Mouse (Mus musculus): ENCODE measurements around the gene Cradd.

Gene Cradd

GRCm38 (mm10) chr10:95268366-95268765, 55.6 kb downstream of the Cradd start:
- DNase-seq: no peak

GRCm38 (mm10) chr10:95266983-95267382, 57.0 kb downstream of the Cradd start:
- no peak for DNase-seq

- no peak for DNase-seq
These were observed 57.7 kb downstream of the Cradd start for GRCm38 (mm10) chr10:95266041-95266762.

GRCm38 (mm10) chr10:95265576-95265975, 58.4 kb downstream of the Cradd start:
- no peak for DNase-seq

- DNase-seq: peak in 1 of 2 experiments; percentile 41
These were observed 59.2 kb downstream of the Cradd start for GRCm38 (mm10) chr10:95264485-95265321.

- no peak for DNase-seq
These were observed 61.5 kb downstream of the Cradd start for GRCm38 (mm10) chr10:95262388-95262787.

- no peak for DNase-seq
These were observed 62.7 kb downstream of the Cradd start for GRCm38 (mm10) chr10:95261279-95261678.

- DNase-seq: no peak
These were observed 63.5 kb downstream of the Cradd start for GRCm38 (mm10) chr10:95260420-95260819.

GRCm38 (mm10) chr10:95258471-95259155, 65.3 kb downstream of the Cradd start:
- no peak for DNase-seq

- no peak for DNase-seq
These were observed 66.0 kb downstream of the Cradd start for GRCm38 (mm10) chr10:95257979-95258378.

- no peak for DNase-seq
These were observed 67.8 kb downstream of the Cradd start for GRCm38 (mm10) chr10:95256095-95256494.

- DNase-seq: no peak
These were observed 68.8 kb downstream of the Cradd start for GRCm38 (mm10) chr10:95255018-95255680.

- no peak for DNase-seq
These were observed 69.4 kb downstream of the Cradd start for GRCm38 (mm10) chr10:95254453-95255001.

GRCm38 (mm10) chr10:95254046-95254445, 69.9 kb downstream of the Cradd start:
- no peak for DNase-seq

- no peak for DNase-seq
These were observed 72.3 kb downstream of the Cradd start for GRCm38 (mm10) chr10:95251674-95252073.

- DNase-seq: no peak
These were observed 75.6 kb downstream of the Cradd start for GRCm38 (mm10) chr10:95248362-95248761.

GRCm38 (mm10) chr10:95246696-95247095, 77.2 kb downstream of the Cradd start:
- no peak for DNase-seq

- no peak for DNase-seq
These were observed 78.3 kb downstream of the Cradd start for GRCm38 (mm10) chr10:95245680-95245982.

GRCm38 (mm10) chr10:95244961-95245679, 78.8 kb downstream of the Cradd start:
- no peak for DNase-seq

GRCm38 (mm10) chr10:95239196-95240069, 84.5 kb downstream of the Cradd start:
- DNase-seq: no peak

- no peak for DNase-seq
These were observed 85.3 kb downstream of the Cradd start for GRCm38 (mm10) chr10:95238667-95239066.
